Mouse (Mus musculus) embryonic facial prominence, embryonic 15.5 days (tissue): ENCODE measurements around the gene Snx9. TPM values are rescaled to one million over a fixed set of nuclear protein-coding genes. Genes with fewer than 3 reads are reported as not detected.

Experiments
- ATAC-seq: fragments of 200-750 bp; cut with Nextera tagmentation; 2 replicates; pipeline ENCODE4 v1.8.0; 2017; ENCODE audit warnings: low read depth, moderate TSS enrichment; ENCODE audit not compliant: insufficient number of reproducible peaks, low FRiP score, low TSS enrichment
- H3K27ac ChIP-seq: fragments of 300-500 bp; sonication (generic); replicated peaks from 2 replicates; pipeline ENCODE4 v1.5.1; 2015; ENCODE audit warnings: mild to moderate bottlenecking, inconsistent platforms
- H3K27me3 ChIP-seq: fragments of 300-500 bp; sonication (generic); 2 replicates; pipeline ENCODE4 v1.6.1; 2015; ENCODE audit warnings: inconsistent platforms
- H3K36me3 ChIP-seq: fragments of 300-500 bp; sonication (generic); 2 replicates; pipeline ENCODE4 v1.6.1; 2015; ENCODE audit warnings: mild to moderate bottlenecking, inconsistent platforms
- H3K4me1 ChIP-seq: fragments of 300-500 bp; sonication (generic); 2 replicates; pipeline ENCODE4 v1.6.1; 2015; ENCODE audit warnings: inconsistent platforms
- H3K4me2 ChIP-seq: fragments of 300-500 bp; sonication (generic); replicated peaks from 2 replicates; pipeline ENCODE4 v1.6.1; 2015; ENCODE audit warnings: mild to moderate bottlenecking, inconsistent platforms
- H3K4me3 ChIP-seq: fragments of 300-500 bp; sonication (generic); replicated peaks from 2 replicates; pipeline ENCODE4 v1.5.1; 2015; ENCODE audit warnings: mild to moderate bottlenecking, inconsistent platforms
- H3K9ac ChIP-seq: fragments of 300-500 bp; sonication (generic); 2 replicates; pipeline ENCODE4 v1.6.1; 2015; ENCODE audit warnings: inconsistent platforms
- H3K9me3 ChIP-seq: fragments of 300-500 bp; sonication (generic); replicated peaks from 2 replicates; pipeline ENCODE4 v1.6.1; 2016; ENCODE audit warnings: inconsistent platforms
- WGBS: fragments of 180-500 bp; shearing (Covaris S2); methylation state at CpG from one replicate; pipeline ENCODE4 v1.1.7; 2015; 5-methylcytosine and 5-hydroxymethylcytosine counted together
- polyA plus RNA-seq: library from polyadenylated mRNA; unstranded; fragments of >200 nt; fragmentation: Nextera tagmentation; extraction: Ambion mirVana; gene quantifications from 2 replicates; pipeline ENCODE4 v1.2.1, GENCODE M21; 2015

The Snx9 gene
- polyA plus RNA-seq, 1 experiment from 2014 or later, result 33.3 TPM

DNA sequence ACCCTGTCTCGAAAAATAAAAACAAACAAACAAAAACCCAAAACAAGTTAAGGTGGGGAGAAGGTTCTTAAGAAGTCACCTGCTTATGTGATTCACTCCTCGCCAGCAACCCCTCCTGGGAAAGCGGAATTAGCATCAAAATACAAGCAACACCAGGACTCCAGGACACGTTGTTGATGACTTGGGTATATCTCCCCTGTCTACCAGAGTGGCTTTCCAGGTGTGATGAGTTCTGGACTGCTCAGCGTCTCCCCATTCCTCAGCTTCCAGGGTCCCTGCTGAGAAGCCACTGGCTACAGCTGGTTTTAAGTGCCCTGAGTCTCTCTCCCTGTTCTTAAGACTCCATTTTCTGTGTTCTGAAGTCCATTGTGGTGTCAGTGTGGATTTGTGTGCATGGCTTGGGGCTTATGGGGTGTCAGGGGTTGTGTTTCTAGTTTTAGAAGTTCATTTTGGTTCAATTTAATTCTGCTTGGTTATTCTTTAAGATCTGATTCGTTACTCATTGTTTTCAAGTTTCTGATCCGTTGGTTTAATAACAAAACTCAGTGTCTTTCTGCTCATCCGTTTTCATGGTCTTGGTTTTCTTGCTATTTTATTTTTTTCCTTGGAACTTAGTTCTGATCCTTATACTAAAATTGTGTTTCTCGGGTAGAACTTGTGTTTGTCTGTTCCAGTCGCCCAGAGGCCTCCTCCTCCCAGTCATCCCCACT lies 7.7 kb downstream of the Snx9 start:
- no peaks in the 10 kb centered on the region for H3K27me3 ChIP-seq
- H3K27ac ChIP-seq, result peak overlapping the region; percentile 77
- H3K4me3 ChIP-seq, result peak overlapping the region; percentile 34
- H3K9ac ChIP-seq, result peak overlapping the region; percentile 15; the same call in 1 of the 2 replicates
- H3K4me1 ChIP-seq, result peaks cover 22% of the 10 kb centered on the region
- WGBS, result 56% methylated on average over 10 of the region's 10 CpGs
- no peaks in the 10 kb centered on the region for H3K36me3 ChIP-seq
- ATAC-seq, result no peak
- peak overlapping the region; percentile 54 for H3K4me2 ChIP-seq
- no peaks in the 10 kb centered on the region for H3K9me3 ChIP-seq

GRCm38 (mm10) chr17:5849421-5849910 lies 8.3 kb downstream of the Snx9 start:
- Histone ChIP-seq H3K9me3 (no peaks in the 10 kb centered on the region), H3K4me2 (peak overlapping the region; percentile 54), H3K4me3 (peak overlapping the region; percentile 34), H3K4me1 (peaks cover 19% of the 10 kb centered on the region), H3K9ac (peak overlapping the region; percentile 15), H3K27ac (peak overlapping the region; percentile 77), H3K36me3 (0 out of 2 replicates have a peak, but pooled peaks cover under 1% of the 10 kb centered on the region), H3K27me3 (no peaks in the 10 kb centered on the region)
- ATAC-seq, result no peak
- 13% methylated on average over 18 of the region's 18 CpGs for WGBS

GRCm38 (mm10) chr17:5850031-5850430 lies 8.9 kb downstream of the Snx9 start:
- no peak for ATAC-seq
- Histone ChIP-seq H3K27ac (peak overlapping the region; percentile 77), H3K4me3 (no peak overlapping the region), H3K9me3 (no peaks in the 10 kb centered on the region), H3K9ac (no peak overlapping the region), H3K27me3 (no peaks in the 10 kb centered on the region), H3K4me2 (no peak overlapping the region), H3K4me1 (peaks cover 14% of the 10 kb centered on the region), H3K36me3 (0 out of 2 replicates have a peak, but pooled peaks cover 3% of the 10 kb centered on the region)
- 94% methylated on average over 3 of the region's 3 CpGs for WGBS

- H3K4me1 ChIP-seq, result peaks cover 14% of the 10 kb centered on the region
- H3K4me2 ChIP-seq, result no peak overlapping the region
- WGBS, result 93% methylated on average over 3 of the region's 3 CpGs
- no peak overlapping the region for H3K9ac ChIP-seq
- no peak for ATAC-seq
- no peaks in the 10 kb centered on the region for H3K9me3 ChIP-seq
- no peak overlapping the region for H3K27ac ChIP-seq
- H3K36me3 ChIP-seq, result 0 out of 2 replicates have a peak, but pooled peaks cover 3% of the 10 kb centered on the region
- no peaks in the 10 kb centered on the region for H3K27me3 ChIP-seq
- H3K4me3 ChIP-seq, result no peak overlapping the region
Observed at GRCm38 (mm10) chr17:5850476-5850875, 9.3 kb downstream of the Snx9 start.

GRCm38 (mm10) chr17:5853936-5854335 lies 12.8 kb downstream of the Snx9 start:
- Histone ChIP-seq H3K4me1 (peaks cover 11% of the 10 kb centered on the region), H3K9me3 (no peaks in the 10 kb centered on the region), H3K27me3 (no peaks in the 10 kb centered on the region), H3K4me3 (no peak overlapping the region), H3K9ac (no peak overlapping the region), H3K4me2 (no peak overlapping the region), H3K36me3 (0 out of 2 replicates have a peak, but pooled peaks cover 3% of the 10 kb centered on the region), H3K27ac (no peak overlapping the region)
- 93% methylated on average over 13 of the region's 13 CpGs for WGBS
- ATAC-seq, result no peak

DNA sequence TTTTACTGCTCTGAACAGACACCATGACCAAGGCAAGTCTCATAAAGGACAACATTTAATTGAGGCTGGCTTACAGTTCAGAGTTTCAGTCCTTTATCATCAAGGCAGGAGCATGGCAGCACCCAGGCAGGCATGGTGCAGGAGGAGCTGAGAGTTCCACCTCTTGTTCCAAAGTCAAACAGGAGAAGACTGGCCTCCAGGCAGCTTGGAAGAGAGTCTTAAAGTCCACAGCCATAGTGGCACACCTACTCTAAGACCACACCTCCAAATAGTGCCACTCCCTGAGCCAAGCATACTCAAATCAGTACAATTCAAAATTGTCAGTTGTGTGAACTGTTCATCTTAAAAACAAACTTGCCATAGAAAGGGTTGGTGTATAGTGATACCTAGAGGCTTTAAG lies 14.4 kb downstream of the Snx9 start:
- H3K4me3 ChIP-seq, result no peak overlapping the region
- no peak overlapping the region for H3K4me2 ChIP-seq
- H3K9me3 ChIP-seq, result no peaks in the 10 kb centered on the region
- no peaks in the 10 kb centered on the region for H3K4me1 ChIP-seq
- H3K27me3 ChIP-seq, result no peaks in the 10 kb centered on the region
- H3K36me3 ChIP-seq, result 0 out of 2 replicates have a peak, but pooled peaks cover 3% of the 10 kb centered on the region
- no peak overlapping the region for H3K9ac ChIP-seq
- H3K27ac ChIP-seq, result no peak overlapping the region
- ATAC-seq, result no peak

DNA sequence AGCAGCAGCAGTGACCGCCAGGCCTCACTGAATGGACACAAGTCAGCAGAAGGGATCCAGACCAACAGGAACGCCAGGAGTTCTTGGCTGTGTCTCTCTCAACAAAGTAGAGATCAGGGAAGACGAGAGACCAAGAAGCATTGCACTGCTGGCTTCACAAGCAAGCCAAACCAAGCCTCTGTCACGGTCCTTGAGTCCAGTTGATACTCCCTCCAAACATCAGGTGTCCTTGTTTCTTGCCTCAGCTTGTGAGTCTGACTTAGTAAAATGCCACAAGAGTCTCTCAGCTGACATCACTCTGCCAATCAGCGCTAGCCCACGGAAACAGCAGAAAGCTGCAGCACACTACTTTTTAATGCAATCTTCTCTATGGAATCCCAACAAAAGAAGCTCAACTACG lies 15.3 kb downstream of the Snx9 start:
- no peak for ATAC-seq
- Histone ChIP-seq H3K27me3 (no peaks in the 10 kb centered on the region), H3K9me3 (no peaks in the 10 kb centered on the region), H3K36me3 (0 out of 2 replicates have a peak, but pooled peaks cover 3% of the 10 kb centered on the region), H3K4me2 (no peak overlapping the region), H3K9ac (no peak overlapping the region), H3K4me3 (no peak overlapping the region), H3K4me1 (no peaks in the 10 kb centered on the region), H3K27ac (no peak overlapping the region)
- 88% methylated on average over 7 of the region's 7 CpGs for WGBS

DNA sequence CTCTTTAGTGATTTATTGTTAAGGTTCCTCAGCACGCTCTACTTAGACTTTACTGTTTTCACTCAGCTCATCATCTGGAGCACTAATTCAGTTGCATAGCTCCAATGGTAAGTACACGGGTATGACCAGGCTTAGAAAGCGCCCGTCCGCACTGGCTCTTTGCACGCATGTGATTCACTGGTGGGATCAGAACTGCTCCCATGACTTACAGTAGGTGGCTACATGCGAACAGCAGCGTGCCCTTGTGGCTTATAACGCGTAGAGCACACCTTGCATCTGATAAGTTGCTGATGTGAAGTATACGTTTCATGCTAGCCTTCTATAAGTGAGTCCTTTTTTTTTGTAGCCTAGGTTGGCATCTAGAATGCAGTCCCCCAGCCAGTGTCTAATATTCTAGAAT lies 16.1 kb downstream of the Snx9 start:
- Histone ChIP-seq H3K27me3 (no peaks in the 10 kb centered on the region), H3K27ac (no peak overlapping the region), H3K9ac (no peak overlapping the region), H3K4me2 (no peak overlapping the region), H3K36me3 (0 out of 2 replicates have a peak, but pooled peaks cover 3% of the 10 kb centered on the region), H3K9me3 (no peaks in the 10 kb centered on the region), H3K4me1 (no peaks in the 10 kb centered on the region), H3K4me3 (no peak overlapping the region)
- WGBS, result 93% methylated on average over 11 of the region's 11 CpGs
- no peak for ATAC-seq

- H3K4me3 ChIP-seq, result no peak overlapping the region
- ATAC-seq, result no peak
- WGBS, result 64% methylated on average over 8 of the region's 8 CpGs
Observed at GRCm38 (mm10) chr17:5858209-5858608, 17.1 kb downstream of the Snx9 start.

GRCm38 (mm10) chr17:5862285-5862684 lies 21.2 kb downstream of the Snx9 start:
- no peaks in the 10 kb centered on the region for H3K36me3 ChIP-seq
- H3K4me2 ChIP-seq, result no peak overlapping the region
- no peak overlapping the region for H3K9ac ChIP-seq
- ATAC-seq, result no peak
- WGBS, result 32% methylated on average over 6 of the region's 6 CpGs
- H3K27me3 ChIP-seq, result no peaks in the 10 kb centered on the region
- H3K9me3 ChIP-seq, result no peaks in the 10 kb centered on the region
- no peak overlapping the region for H3K4me3 ChIP-seq
- no peak overlapping the region for H3K27ac ChIP-seq
- no peaks in the 10 kb centered on the region for H3K4me1 ChIP-seq

More at GRCm38 (mm10) chr17:5858209-5858608, 17.1 kb downstream of the Snx9 start:
- 0 out of 2 replicates have a peak, but pooled peaks cover 3% of the 10 kb centered on the region for H3K36me3 ChIP-seq
- H3K27ac ChIP-seq, result no peak overlapping the region
- no peaks in the 10 kb centered on the region for H3K4me1 ChIP-seq
- H3K4me2 ChIP-seq, result no peak overlapping the region
- no peaks in the 10 kb centered on the region for H3K9me3 ChIP-seq
- H3K9ac ChIP-seq, result no peak overlapping the region
- no peaks in the 10 kb centered on the region for H3K27me3 ChIP-seq

- Histone ChIP-seq H3K9ac (no peak overlapping the region), H3K4me2 (no peak overlapping the region), H3K36me3 (no peaks in the 10 kb centered on the region), H3K9me3 (no peaks in the 10 kb centered on the region), H3K4me3 (no peak overlapping the region), H3K27ac (no peak overlapping the region), H3K27me3 (no peaks in the 10 kb centered on the region), H3K4me1 (no peaks in the 10 kb centered on the region)
- 49% methylated on average over 4 of the region's 4 CpGs for WGBS
- ATAC-seq, result no peak
Observed at GRCm38 (mm10) chr17:5862869-5863268, 21.7 kb downstream of the Snx9 start.

DNA sequence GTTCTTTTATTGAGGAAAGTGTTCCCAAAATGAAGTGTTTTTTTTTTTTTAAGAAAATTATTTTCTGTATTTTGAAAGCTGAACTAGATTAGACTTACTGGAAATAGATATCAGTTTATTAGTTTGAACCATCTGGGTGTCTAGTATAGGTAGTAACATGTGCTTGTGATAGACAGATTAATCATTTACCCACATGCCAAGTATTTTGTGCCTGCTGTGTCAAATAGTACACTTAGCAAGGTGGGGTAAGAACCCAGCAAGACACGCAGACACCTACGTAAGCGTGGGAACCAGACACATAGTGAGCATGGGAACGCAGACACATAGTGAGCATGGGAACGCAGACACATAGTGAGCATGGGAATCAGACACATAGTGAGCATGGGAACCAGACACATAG lies 22.6 kb downstream of the Snx9 start:
- no peaks in the 10 kb centered on the region for H3K9me3 ChIP-seq
- H3K36me3 ChIP-seq, result no peaks in the 10 kb centered on the region
- no peak overlapping the region for H3K4me2 ChIP-seq
- H3K4me1 ChIP-seq, result peaks cover 7% of the 10 kb centered on the region; the same call in 1 of the 2 replicates
- H3K27ac ChIP-seq, result no peak overlapping the region
- ATAC-seq, result no peak
- 94% methylated on average over 5 of the region's 5 CpGs for WGBS
- H3K27me3 ChIP-seq, result no peaks in the 10 kb centered on the region
- H3K4me3 ChIP-seq, result no peak overlapping the region
- H3K9ac ChIP-seq, result no peak overlapping the region
